In the genomic region with DNA sequence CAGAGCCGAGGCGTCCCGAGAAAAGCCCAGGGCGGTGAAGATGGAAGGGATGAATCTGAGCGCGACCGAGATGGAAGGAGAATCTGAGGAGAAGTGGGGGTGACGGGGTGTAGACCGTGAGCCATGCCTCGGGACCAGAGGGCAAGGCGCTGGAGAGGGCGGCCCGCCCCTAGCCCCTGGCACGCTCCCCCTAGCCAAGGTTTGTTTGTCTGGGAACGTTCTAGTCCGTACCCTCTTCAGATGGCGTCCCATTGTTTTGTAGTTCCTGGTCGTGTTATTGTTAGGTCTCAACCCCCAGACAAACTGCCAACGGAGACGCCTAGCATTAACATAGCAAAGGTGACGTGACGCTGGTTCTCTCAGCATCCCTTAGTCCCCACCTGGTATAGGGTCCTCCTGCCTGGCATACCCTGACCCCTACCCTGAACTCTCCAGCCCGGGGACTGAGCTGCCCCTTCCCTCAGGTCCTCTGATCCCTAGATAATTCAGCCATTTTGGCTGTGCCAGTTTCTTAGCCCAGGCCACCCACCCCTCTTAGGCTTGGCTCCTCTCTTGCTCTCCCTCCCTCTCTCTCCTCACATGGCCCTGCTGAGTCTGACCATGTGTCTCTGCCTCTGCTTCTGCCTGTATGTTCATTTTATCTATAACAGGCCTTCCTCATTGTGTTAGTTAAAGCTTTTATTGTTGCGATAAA, we compare ENCODE assay signal across 8 mouse cellular contexts. TPM values are rescaled to one million over a fixed set of nuclear protein-coding genes. Genes with fewer than 3 reads are reported as not detected.
A peak's percentile ranks its signal among the peaks of the same experiment; 100 is the strongest.
DNase-seq lines count a peak whose midpoint lies in the region; ATAC-seq and TF ChIP-seq lines count a peak whose summit lies in the region.

No protein-coding gene starts in this region.

- no peak for TF ChIP-seq CTCF in liver, postnatal 0 days (IDR thresholded peaks at IDR 0.05; ENCODE audit: low read depth)

- 2% methylated on average over 24 of the region's 24 CpGs for WGBS in heart, embryonic 14.5 days
- WGBS in forebrain, embryonic 10.5 days = 2% methylated on average over 24 of the region's 24 CpGs
- 1% methylated on average over 24 of the region's 24 CpGs for WGBS in large intestine, adult 2 months
- WGBS in liver, postnatal 0 days (ENCODE audit: insufficient replicate concordance) = 5% methylated on average over 24 of the region's 24 CpGs

- peak overlapping the region; percentile 79 for H3K4me2 ChIP-seq in heart, embryonic 14.5 days (ENCODE audit: low read length)
- peak overlapping the region; percentile 85 for H3K4me2 ChIP-seq in liver, postnatal 0 days (ENCODE audit: low read depth, low read length)

- H3K27ac ChIP-seq in heart, embryonic 14.5 days (replicated peaks in 1 of 2; ENCODE audit: control insufficient read depth in 1 of 2, insufficient read depth in 1 of 2, low read depth in 2 of 2, low read length in 2 of 2) = peak overlapping the region; percentile 72 to 95
- H3K27ac ChIP-seq in forebrain, embryonic 10.5 days = peak overlapping the region; percentile 88
- H3K27ac ChIP-seq in liver, postnatal 0 days (ENCODE audit: low read depth) = no peak overlapping the region

- TF ChIP-seq EP300 in liver, postnatal 0 days (IDR thresholded peaks at IDR 0.05; ENCODE audit: low read depth) = no peak

- no peaks in the 10 kb centered on the region for H3K9me3 ChIP-seq in heart, embryonic 14.5 days (ENCODE audit: control insufficient read depth, low read length)
- no peaks in the 10 kb centered on the region for H3K9me3 ChIP-seq in forebrain, embryonic 10.5 days
- no peaks in the 10 kb centered on the region for H3K9me3 ChIP-seq in liver, postnatal 0 days (ENCODE audit: low read length)

- H3K4me1 ChIP-seq in heart, embryonic 14.5 days (ENCODE audit: control insufficient read depth in 2 of 2, insufficient read depth in 2 of 2, low read length in 2 of 2) = peaks cover 7 to 10% of the 10 kb centered on the region in 2 experiments
- H3K4me1 ChIP-seq in forebrain, embryonic 10.5 days = peaks cover 28% of the 10 kb centered on the region
- peaks cover 9% of the 10 kb centered on the region; the same call in 1 of the 2 replicates for H3K4me1 ChIP-seq in liver, postnatal 0 days (ENCODE audit: insufficient read depth)

- DNase-seq in heart, adult 9 months (ENCODE audit: low spot score in 2 of 2) = no peak
- peak; percentile 36 for DNase-seq in Muller cell, postnatal 12 days (ENCODE audit: inconsistent ontology term)
- no peak for DNase-seq in forebrain, embryonic 10.5 days (ENCODE audit: extremely low spot score, low spot score)
- DNase-seq in large intestine, adult 2 months (ENCODE audit: low read depth, low spot score) = peak; percentile 70
- DNase-seq in liver, postnatal 0 days = no peak
- peak; percentile 25 for DNase-seq in right cerebral cortex, postnatal 14 days
- DNase-seq in thymus, postnatal 25 days = no peak

- H3K9ac ChIP-seq in heart, embryonic 14.5 days (ENCODE audit: low read length) = peak overlapping the region; percentile 94
- peak overlapping the region; percentile 59 for H3K9ac ChIP-seq in liver, postnatal 0 days (replicated peaks)

- peak; percentile 49; the same call in 1 of the 2 replicates for ATAC-seq in heart, embryonic 14.5 days (ENCODE audit: insufficient number of reproducible peaks, insufficient read depth, low FRiP score, low read depth)
- ATAC-seq in liver, postnatal 0 days = peak; percentile 35; the same call in 1 of the 2 replicates

- no peaks in the 10 kb centered on the region for H3K36me3 ChIP-seq in heart, embryonic 14.5 days (ENCODE audit: control insufficient read depth, insufficient read depth, low read length)
- no peaks in the 10 kb centered on the region for H3K36me3 ChIP-seq in forebrain, embryonic 10.5 days (replicated peaks)
- H3K36me3 ChIP-seq in liver, postnatal 0 days (replicated peaks; ENCODE audit: insufficient read depth, low read length) = no peaks in the 10 kb centered on the region

- H3K27me3 ChIP-seq in heart, embryonic 14.5 days (ENCODE audit: control insufficient read depth, insufficient read depth, low read length) = no peaks in the 10 kb centered on the region
- H3K27me3 ChIP-seq in forebrain, embryonic 10.5 days (ENCODE audit: poor library complexity, severe bottlenecking) = peaks cover 34% of the 10 kb centered on the region
- peaks cover 21% of the 10 kb centered on the region for H3K27me3 ChIP-seq in liver, postnatal 0 days (ENCODE audit: insufficient read depth, low read length)

- H3K4me3 ChIP-seq in heart, embryonic 14.5 days (ENCODE audit: control insufficient read depth in 1 of 2, insufficient read depth in 1 of 2, low read depth in 1 of 2, low read length in 2 of 2) = peak overlapping the region; percentile 69 to 82
- H3K4me3 ChIP-seq in forebrain, embryonic 10.5 days = peak overlapping the region; percentile 80
- H3K4me3 ChIP-seq in liver, postnatal 0 days (ENCODE audit: low read depth, low read length) = peak overlapping the region; percentile 61

RNA-seq across cellular contexts. Expression of a gene that starts 0.4 kb away (rescaled TPM):
- polyA plus RNA-seq in heart, embryonic 14.5 days (2014; fragmentation: Nextera tagmentation; extraction: Ambion mirVana) = 63.0 and 67.7 TPM in 2 replicates
- polyA plus RNA-seq in forebrain, embryonic 10.5 days (2016; fragmentation: Nextera tagmentation; extraction: Ambion mirVana) = 1.2 and 1.7 TPM in 2 replicates
- polyA plus RNA-seq in large intestine, adult 2 months (2012; rRNA removed) = 4.2 and 5.2 TPM in 2 replicates
- polyA plus RNA-seq in liver, postnatal 0 days (2015; fragmentation: Nextera tagmentation; extraction: Ambion mirVana) = 1.1 TPM in 2 replicates

RNA-seq across cellular contexts. Expression of a gene that starts 47.0 kb away (rescaled TPM):
- 32.0 and 32.8 TPM in 2 replicates for polyA plus RNA-seq in heart, embryonic 14.5 days (2014; fragmentation: Nextera tagmentation; extraction: Ambion mirVana)
- polyA plus RNA-seq in forebrain, embryonic 10.5 days (2016; fragmentation: Nextera tagmentation; extraction: Ambion mirVana) = 57.2 and 59.4 TPM in 2 replicates
- 28.7 and 45.4 TPM in 2 replicates for polyA plus RNA-seq in large intestine, adult 2 months (2012; rRNA removed)
- polyA plus RNA-seq in liver, postnatal 0 days (2015; fragmentation: Nextera tagmentation; extraction: Ambion mirVana) = 50.3 and 62.4 TPM in 2 replicates

Comparison
In these comparisons a context has a peak if more than half of its experiments do, and no peak if none do; other contexts are left out.
1. DNase-seq: peak in Muller cell, postnatal 12 days (single experiment), large intestine, adult 2 months (single experiment) and right cerebral cortex, postnatal 14 days (single experiment); none in heart, adult 9 months (0 of 2), forebrain, embryonic 10.5 days (single experiment), liver, postnatal 0 days (single experiment) and thymus, postnatal 25 days (single experiment).
2. RNA of a gene that starts 0.4 kb away (polyA plus RNA-seq): 63.0 to 67.7 TPM in heart, embryonic 14.5 days; 4.2 to 5.2 TPM in large intestine, adult 2 months, 1.2 to 1.7 TPM in forebrain, embryonic 10.5 days and 1.1 TPM in liver, postnatal 0 days; every median in the first group is over 10 times any median in the second.
3. Peak in every context shown above with its lines, with median percentiles within 50 percentile points of each other: H3K4me3 ChIP-seq.